In genomic region chr7:19196676-19197075, GRCm38 (mm10) we compare ENCODE assay signal across 9 mouse cellular contexts. TPM values are rescaled to one million over a fixed set of nuclear protein-coding genes. Genes with fewer than 3 reads are reported as not detected.
A peak's percentile ranks its signal among the peaks of the same experiment; 100 is the strongest.
DNase-seq lines count a peak whose midpoint lies in the region; TF ChIP-seq lines count a peak whose summit lies in the region.
"Had no signal": no experiment of that assay in that cellular context is flagged by ENCODE, and none has a peak within 500 bp of the region (broad histone marks: within the 10 kb centered on the region; RNA-seq: fewer than 3 reads in every experiment).

No protein-coding gene starts in this region.

- TF ChIP-seq POLR2A in embryonic fibroblast, embryonic 13.5 days (IDR thresholded peaks at IDR 0.05; ENCODE audit: low read depth, low read length) = no peak

- H3K4me3 ChIP-seq in left cerebral cortex, adult 2 months = no peak overlapping the region
- H3K4me3 ChIP-seq in embryonic fibroblast, embryonic 13.5 days (ENCODE audit: insufficient read depth, low read length) = no peak overlapping the region
- H3K4me3 ChIP-seq: heart, embryonic 15.5 days had no signal

- intact Hi-C loops in left cerebral cortex, adult 2 months (cut with DNase I) = loop anchor here (2.0 kb wide), 1 partner anchor 18 kb away; no protein-coding TSS in a partner anchor

- TF ChIP-seq CTCF in left cerebral cortex, adult 2 months (IDR thresholded peaks at IDR 0.05) = peak; percentile 75
- TF ChIP-seq CTCF in embryonic fibroblast, embryonic 13.5 days (IDR thresholded peaks at IDR 0.05; ENCODE audit: borderline replicate concordance, insufficient read depth, low read length) = 0 out of 2 replicates have a peak, but pooled peaks have one; percentile 6

- no peaks in the 10 kb centered on the region for H3K4me1 ChIP-seq in embryonic fibroblast, embryonic 13.5 days (ENCODE audit: control insufficient read depth, insufficient read depth, low read length)

- no peak overlapping the region for H3K27ac ChIP-seq in left cerebral cortex, adult 2 months
- H3K27ac ChIP-seq in embryonic fibroblast, embryonic 13.5 days (ENCODE audit: insufficient read depth, low read length) = no peak overlapping the region
- H3K27ac ChIP-seq: heart, embryonic 15.5 days had no signal

- DNase-seq in embryo, embryonic 10 days (ENCODE audit: low spot score) = peak; percentile 35
- DNase-seq in embryo, embryonic 9.5 days (ENCODE audit: extremely low spot score) = no peak
- DNase-seq in left cerebral cortex, adult 2 months (ENCODE audit: extremely low spot score in 1 of 2, low spot score in 2 of 2) = no peak
- no peak for DNase-seq in left cerebral cortex, adult 8-10 months (ENCODE audit: low spot score in 2 of 2)
- DNase-seq in ES-CJ7 (ENCODE audit: low read depth, low spot score) = peak; percentile 88
- DNase-seq in thymus, postnatal 10 days (ENCODE audit: low spot score in 2 of 2) = peak; percentile 21 to 50
- no peak for DNase-seq in ovary, postnatal 10 days (ENCODE audit: low spot score)

RNA-seq across cellular contexts. Expression of gene Gpr4, which starts 15.7 kb away (rescaled TPM):
- total RNA-seq in left cerebral cortex, adult 2 months (2021) = 1 to 10 TPM; 2.4 to 3.8 TPM
- total RNA-seq in left cerebral cortex, adult 8-10 months (2022) = 1 to 10 TPM; 2.2 to 2.7 (median 2.5) TPM
- polyA plus RNA-seq in embryonic fibroblast, embryonic 13.5 days (2011; ENCODE audit: insufficient read length, low read depth, missing spikeins) = 0.17 and 0.18 TPM in 2 replicates

RNA-seq across cellular contexts. Expression of gene Eml2, which starts 20.5 kb away (rescaled TPM):
- total RNA-seq in left cerebral cortex, adult 2 months (2021) = 100 to 1,000 TPM; 131 to 138 TPM
- total RNA-seq in left cerebral cortex, adult 8-10 months (2022) = 100 to 1,000 TPM; 159 to 188 (median 167) TPM
- polyA plus RNA-seq in embryonic fibroblast, embryonic 13.5 days (2011; ENCODE audit: insufficient read length, low read depth, missing spikeins) = 17.3 and 23.2 TPM in 2 replicates

RNA-seq across cellular contexts. Expression of gene Gipr, which starts 30.7 kb away (rescaled TPM):
- total RNA-seq in left cerebral cortex, adult 2 months (2021) = 1 to 10 TPM; 1.8 to 1.9 TPM
- total RNA-seq in left cerebral cortex, adult 8-10 months (2022) = 1 to 10 TPM; 1.2 to 2.5 (median 1.5) TPM
- polyA plus RNA-seq in embryonic fibroblast, embryonic 13.5 days (2011; ENCODE audit: insufficient read length, low read depth, missing spikeins) = not detected in 2 replicates

RNA-seq across cellular contexts. Expression of gene Opa3, which starts 31.5 kb away (rescaled TPM):
- 10 to 100 TPM; 42.7 to 46.8 TPM for total RNA-seq in left cerebral cortex, adult 2 months (2021)
- total RNA-seq in left cerebral cortex, adult 8-10 months (2022) = 10 to 100 TPM; 40.2 to 46.7 (median 43.1) TPM
- polyA plus RNA-seq in embryonic fibroblast, embryonic 13.5 days (2011; ENCODE audit: insufficient read length, low read depth, missing spikeins) = 21.8 and 24.4 TPM in 2 replicates

RNA-seq across cellular contexts. Expression of gene Snrpd2, which starts 47.2 kb away (rescaled TPM):
- 10 to 100 TPM; 69.8 to 73.3 TPM for total RNA-seq in left cerebral cortex, adult 2 months (2021)
- 10 to 100 TPM; 73.5 to 79.4 (median 76.1) TPM for total RNA-seq in left cerebral cortex, adult 8-10 months (2022)
- polyA plus RNA-seq in embryonic fibroblast, embryonic 13.5 days (2011; ENCODE audit: insufficient read length, low read depth, missing spikeins) = 70.0 and 71.3 TPM in 2 replicates

Comparison
In these comparisons a context has a peak if more than half of its experiments do, and no peak if none do; other contexts are left out.
1. DNase-seq: peak in embryo, embryonic 10 days (single experiment), ES-CJ7 (single experiment) and thymus, postnatal 10 days (2 of 2); none in embryo, embryonic 9.5 days (single experiment), left cerebral cortex, adult 2 months (0 of 2), left cerebral cortex, adult 8-10 months (0 of 2) and ovary, postnatal 10 days (single experiment).